Mouse (Mus musculus) spleen, adult 2 months (tissue): ENCODE results near the gene Loxl1.

Experiments used
- CTCF ChIP-seq: fragments of 200-500 bp; IDR thresholded peaks from 2 replicates; pipeline ENCODE4 v1.5.1; 2011; ENCODE audit warnings: mild to moderate bottlenecking, inconsistent platforms; ENCODE audit not compliant: insufficient read depth, insufficient read length, insufficient replicate concordance; ENCODE audit errors: extremely low read depth
- POLR2A ChIP-seq: fragments of 200-500 bp; IDR thresholded peaks from 2 replicates; pipeline ENCODE4 v1.6.1; 2011; ENCODE audit warnings: low read depth, low read length, inconsistent platforms

- TF ChIP-seq CTCF = no peak
- no peak for TF ChIP-seq POLR2A
These were observed 1.6 kb downstream of the Loxl1 start for GRCm38 (mm10) chr9:58311191-58311910.
